Mouse (Mus musculus) E14TG2a.4 (cell line): ENCODE measurements around the gene Iqcf3.

ENCODE experiments used
- H3K27me3 ChIP-seq: 2 replicates; pipeline ENCODE4 v1.6.1; 2014; ENCODE audit warnings: low read length, control low read depth; ENCODE audit not compliant: insufficient read depth
- H3K36me3 ChIP-seq: 2 replicates; pipeline ENCODE4 v1.6.1; 2014; ENCODE audit warnings: low read length, control low read depth; ENCODE audit not compliant: insufficient read depth
- H3K4me1 ChIP-seq: replicated peaks from 2 replicates; pipeline ENCODE4 v1.6.1; 2014; ENCODE audit warnings: low read depth, low read length, control low read depth
- H3K4me3 ChIP-seq: replicated peaks from 2 replicates; pipeline ENCODE4 v1.5.1; 2014; ENCODE audit warnings: mild to moderate bottlenecking, low read length
- H3K9me3 ChIP-seq: 2 replicates; pipeline ENCODE4 v1.6.1; 2014; ENCODE audit warnings: low read length, control low read depth
- CTCF ChIP-seq: conservative IDR thresholded peaks from 2 replicates; pipeline ENCODE4 v1.5.1; 2014; ENCODE audit warnings: low read length
- NANOG ChIP-seq: IDR thresholded peaks from 2 replicates; pipeline ENCODE4 v1.6.1; 2014; ENCODE audit warnings: borderline replicate concordance, low read length, mixed read lengths
- POU5F1 ChIP-seq: IDR thresholded peaks from 2 replicates; pipeline ENCODE4 v1.6.1; 2014; ENCODE audit warnings: low read length, borderline replicate concordance

Iqcf3 gene

GRCm38 (mm10) chr9:106531833-106532232, 29.6 kb downstream of the Iqcf3 start:
- Histone ChIP-seq H3K9me3 (no peaks in the 10 kb centered on the region), H3K36me3 (no peaks in the 10 kb centered on the region), H3K4me3 (no peak overlapping the region), H3K27me3 (no peaks in the 10 kb centered on the region), H3K4me1 (peaks cover 11% of the 10 kb centered on the region; the same call in 1 of the 2 replicates)
- TF ChIP-seq CTCF (peak; percentile 71), POU5F1 (no peak), NANOG (no peak)

GRCm38 (mm10) chr9:106519909-106520308, 41.5 kb downstream of the Iqcf3 start:
- TF ChIP-seq POU5F1: no peak
- TF ChIP-seq CTCF: no peak
- no peak for TF ChIP-seq NANOG
- no peaks in the 10 kb centered on the region for H3K9me3 ChIP-seq
- H3K4me1 ChIP-seq: peaks cover 4% of the 10 kb centered on the region
- no peaks in the 10 kb centered on the region for H3K36me3 ChIP-seq
- H3K4me3 ChIP-seq: no peak overlapping the region
- no peaks in the 10 kb centered on the region for H3K27me3 ChIP-seq

GRCm38 (mm10) chr9:106519433-106519832, 42.0 kb downstream of the Iqcf3 start:
- no peak for TF ChIP-seq NANOG
- TF ChIP-seq POU5F1: no peak
- no peak for TF ChIP-seq CTCF
- H3K27me3 ChIP-seq: peaks cover 2% of the 10 kb centered on the region; the same call in 1 of the 2 replicates
- peaks cover 4% of the 10 kb centered on the region for H3K4me1 ChIP-seq
- no peaks in the 10 kb centered on the region for H3K36me3 ChIP-seq
- no peak overlapping the region for H3K4me3 ChIP-seq
- H3K9me3 ChIP-seq: no peaks in the 10 kb centered on the region

- Histone ChIP-seq H3K4me3 (no peak within 1 kb of the TSS; the same call in 1 of the 2 replicates), H3K9me3 (no peaks in the 10 kb centered on the region), H3K27me3 (peaks cover 3% of the 10 kb centered on the region; the same call in 1 of the 2 replicates), H3K36me3 (no peaks in the 10 kb centered on the region), H3K4me1 (peaks cover 21% of the 10 kb centered on the region)
- TF ChIP-seq NANOG (no peak), POU5F1 (no peak), CTCF (no peak)
These were observed 47.2 kb downstream of the Iqcf3 start, which contains the start of gene Iqcf5 for GRCm38 (mm10) chr9:106514273-106514672. Gene Iqcf5 (plus strand): TSS chr9:106514573.

- no peak overlapping the region for H3K4me3 ChIP-seq
- H3K4me1 ChIP-seq: peaks cover 21% of the 10 kb centered on the region
- TF ChIP-seq CTCF: no peak
- no peak for TF ChIP-seq NANOG
- TF ChIP-seq POU5F1: no peak
- peaks cover 3% of the 10 kb centered on the region; the same call in 1 of the 2 replicates for H3K27me3 ChIP-seq
- H3K9me3 ChIP-seq: no peaks in the 10 kb centered on the region
- H3K36me3 ChIP-seq: no peaks in the 10 kb centered on the region
These were observed 47.9 kb downstream of the Iqcf3 start for GRCm38 (mm10) chr9:106513566-106513965.

GRCm38 (mm10) chr9:106512729-106513450, 48.5 kb downstream of the Iqcf3 start:
- Histone ChIP-seq H3K9me3 (no peaks in the 10 kb centered on the region), H3K36me3 (no peaks in the 10 kb centered on the region), H3K27me3 (peaks cover 3% of the 10 kb centered on the region; the same call in 1 of the 2 replicates), H3K4me3 (no peak overlapping the region), H3K4me1 (peaks cover 21% of the 10 kb centered on the region)
- TF ChIP-seq CTCF: no peak

GRCm38 (mm10) chr9:106509356-106509755, 52.1 kb downstream of the Iqcf3 start:
- H3K36me3 ChIP-seq: no peaks in the 10 kb centered on the region
- TF ChIP-seq CTCF (no peak), POU5F1 (no peak), NANOG (no peak)
- peaks cover 20% of the 10 kb centered on the region for H3K4me1 ChIP-seq
- H3K27me3 ChIP-seq: peaks cover 3% of the 10 kb centered on the region; the same call in 1 of the 2 replicates
- no peak overlapping the region for H3K4me3 ChIP-seq
- no peaks in the 10 kb centered on the region for H3K9me3 ChIP-seq

GRCm38 (mm10) chr9:106504246-106504645, 57.2 kb downstream of the Iqcf3 start:
- Histone ChIP-seq H3K4me3 (no peak overlapping the region), H3K4me1 (peaks cover 17% of the 10 kb centered on the region; the same call in 1 of the 2 replicates), H3K27me3 (peaks cover 17% of the 10 kb centered on the region; the same call in 1 of the 2 replicates), H3K9me3 (no peaks in the 10 kb centered on the region), H3K36me3 (no peaks in the 10 kb centered on the region)
- TF ChIP-seq POU5F1 (no peak), CTCF (no peak), NANOG (no peak)

- no peak for TF ChIP-seq CTCF
- no peak for TF ChIP-seq NANOG
- TF ChIP-seq POU5F1: no peak
- no peaks in the 10 kb centered on the region for H3K36me3 ChIP-seq
- H3K4me1 ChIP-seq: peaks cover 17% of the 10 kb centered on the region; the same call in 1 of the 2 replicates
- H3K27me3 ChIP-seq: peaks cover 17% of the 10 kb centered on the region; the same call in 1 of the 2 replicates
- H3K4me3 ChIP-seq: peak overlapping the region; percentile 57
- H3K9me3 ChIP-seq: no peaks in the 10 kb centered on the region
These were observed 59.6 kb downstream of the Iqcf3 start for GRCm38 (mm10) chr9:106501846-106502245.
